9 mouse cellular contexts compared by ENCODE assay signal in genomic region chr11:98327136-98328030, GRCm38 (mm10). TPM values are rescaled to one million over a fixed set of nuclear protein-coding genes. Genes with fewer than 3 reads are reported as not detected.
DNase-seq lines count a peak whose midpoint lies in the region; ATAC-seq and TF ChIP-seq lines count a peak whose summit lies in the region.
"Had no signal": no experiment of that assay in that cellular context is flagged by ENCODE, and none has a peak within 500 bp of the region (broad histone marks: within the 10 kb centered on the region; RNA-seq: fewer than 3 reads in every experiment).

No protein-coding gene starts in this region.

- peak; percentile 41 for ATAC-seq in granulocyte monocyte progenitor cell, adult 5-6 weeks (replicated peaks; ENCODE audit: poor library complexity, severe bottlenecking)
- no peak for ATAC-seq in midbrain, embryonic 11.5 days (ENCODE audit: low FRiP score)

- H3K9ac ChIP-seq in midbrain, embryonic 11.5 days (ENCODE audit: low read length), result 0 out of 2 replicates have a peak overlapping the region, but pooled peaks have one; percentile 9

- under 1% methylated on average over 95 of the region's 97 CpGs for WGBS in midbrain, embryonic 11.5 days

- H3K36me3 ChIP-seq in midbrain, embryonic 11.5 days (ENCODE audit: control insufficient read depth, insufficient read depth, low read length), result no peaks in the 10 kb centered on the region

- H3K27me3 ChIP-seq in midbrain, embryonic 11.5 days (ENCODE audit: control insufficient read depth, insufficient read depth, low read length), result peaks cover 99% of the 10 kb centered on the region

- no peak for DNase-seq in layer of hippocampus, adult 2 months (ENCODE audit: low spot score in 2 of 2)
- no peak for DNase-seq in layer of hippocampus, adult 9-10 months (ENCODE audit: low spot score)
- DNase-seq in cerebellum, adult 9-11 months, result peak; percentile 60
- peak; percentile 96 for DNase-seq in midbrain, embryonic 11.5 days (ENCODE audit: low spot score, missing footprints)
- no peak for DNase-seq in thymus, postnatal 36 days
- no peak for DNase-seq in adrenal gland, postnatal 14 days
- DNase-seq in ovary, postnatal 10 days (ENCODE audit: low spot score), result no peak

- H3K27ac ChIP-seq in layer of hippocampus, adult 2 months, result peak overlapping the region; percentile 97
- H3K27ac ChIP-seq in midbrain, embryonic 11.5 days (ENCODE audit: low read depth, low read length), result no peak overlapping the region

- H3K4me1 ChIP-seq in midbrain, embryonic 11.5 days (ENCODE audit: control insufficient read depth, insufficient read depth, low read length), result peaks cover 16% of the 10 kb centered on the region

- peak overlapping the region; percentile 71 for H3K4me3 ChIP-seq in layer of hippocampus, adult 2 months
- H3K4me3 ChIP-seq in midbrain, embryonic 11.5 days (ENCODE audit: low read depth, low read length), result peak overlapping the region; percentile 22

- no peaks in the 10 kb centered on the region for H3K9me3 ChIP-seq in midbrain, embryonic 11.5 days (ENCODE audit: control insufficient read depth, low read length)

- peak overlapping the region; percentile 29 for H3K4me2 ChIP-seq in midbrain, embryonic 11.5 days

- TF ChIP-seq CTCF in layer of hippocampus, adult 2 months (conservative IDR thresholded peaks at IDR 0.05), result no peak

RNA-seq across cellular contexts. Expression of gene Neurod2, which starts 2.1 kb away (rescaled TPM):
- 100 to 1,000 TPM; 163 to 165 TPM for total RNA-seq in layer of hippocampus, adult 2 months (2021)
- total RNA-seq in granulocyte monocyte progenitor cell, adult 5-6 weeks (2014; fragmentation: Nextera tagmentation), result not detected in 2 replicates
- total RNA-seq in granulocyte monocyte progenitor cell, adult 5-6 weeks (2017), result not detected in 2 replicates
- 0.15 and 0.17 TPM in 2 replicates for polyA plus RNA-seq in midbrain, embryonic 11.5 days (2014; fragmentation: Nextera tagmentation; extraction: Ambion mirVana)
- total RNA-seq in adrenal gland, postnatal 14 days (2021), result 0.15 TPM in 1 of 2 replicates, not detected in the other
- total RNA-seq: liver, adult 2 months had no signal
- polyA plus RNA-seq: liver, adult 2 months had no signal

RNA-seq across cellular contexts. Expression of gene Ppp1r1b, which starts 20.8 kb away (rescaled TPM):
- total RNA-seq in layer of hippocampus, adult 2 months (2021), result 10 to 100 TPM; 55.9 to 56.2 TPM
- total RNA-seq in granulocyte monocyte progenitor cell, adult 5-6 weeks (2014; fragmentation: Nextera tagmentation), result not detected in 2 replicates
- not detected in 2 replicates for total RNA-seq in granulocyte monocyte progenitor cell, adult 5-6 weeks (2017)
- 0.78 and 0.91 TPM in 2 replicates for polyA plus RNA-seq in midbrain, embryonic 11.5 days (2014; fragmentation: Nextera tagmentation; extraction: Ambion mirVana)
- 0.63 and 0.68 TPM in 2 replicates for total RNA-seq in adrenal gland, postnatal 14 days (2021)

RNA-seq across cellular contexts. Expression of gene Stard3, which starts 30.8 kb away (rescaled TPM):
- 10 to 100 TPM; 32.9 to 35.5 TPM for total RNA-seq in layer of hippocampus, adult 2 months (2021)
- total RNA-seq in granulocyte monocyte progenitor cell, adult 5-6 weeks (2014; fragmentation: Nextera tagmentation), result 18.4 and 24.9 TPM in 2 replicates
- total RNA-seq in granulocyte monocyte progenitor cell, adult 5-6 weeks (2017), result 18.2 and 27.8 TPM in 2 replicates
- 39.7 and 41.5 TPM in 2 replicates for polyA plus RNA-seq in midbrain, embryonic 11.5 days (2014; fragmentation: Nextera tagmentation; extraction: Ambion mirVana)
- 21.5 and 22.7 TPM in 2 replicates for total RNA-seq in adrenal gland, postnatal 14 days (2021)

RNA-seq across cellular contexts. Expression of gene Tcap, which starts 56.2 kb away (rescaled TPM):
- 1 to 10 TPM in 1 of 2 experiments, under 1 TPM in 1; 0.92 to 1.0 TPM for total RNA-seq in layer of hippocampus, adult 2 months (2021)
- not detected in 2 replicates for total RNA-seq in granulocyte monocyte progenitor cell, adult 5-6 weeks (2014; fragmentation: Nextera tagmentation)
- total RNA-seq in granulocyte monocyte progenitor cell, adult 5-6 weeks (2017), result not detected in 2 replicates
- polyA plus RNA-seq in midbrain, embryonic 11.5 days (2014; fragmentation: Nextera tagmentation; extraction: Ambion mirVana), result not detected in 2 replicates
- total RNA-seq in adrenal gland, postnatal 14 days (2021), result 0.48 and 0.53 TPM in 2 replicates

RNA-seq across cellular contexts. Expression of gene Pnmt, which starts 58.9 kb away (rescaled TPM):
- total RNA-seq in layer of hippocampus, adult 2 months (2021), result not detected
- total RNA-seq in granulocyte monocyte progenitor cell, adult 5-6 weeks (2014; fragmentation: Nextera tagmentation), result not detected in 2 replicates
- total RNA-seq in granulocyte monocyte progenitor cell, adult 5-6 weeks (2017), result not detected in 2 replicates
- polyA plus RNA-seq in midbrain, embryonic 11.5 days (2014; fragmentation: Nextera tagmentation; extraction: Ambion mirVana), result not detected in 2 replicates
- total RNA-seq in adrenal gland, postnatal 14 days (2021), result 687 and 769 TPM in 2 replicates
- total RNA-seq: liver, adult 2 months had no signal
- polyA plus RNA-seq: liver, adult 2 months had no signal

Comparison
In these comparisons a context has a peak if more than half of its experiments do, and no peak if none do; other contexts are left out.
1. DNase-seq: peak in cerebellum, adult 9-11 months (single experiment) and midbrain, embryonic 11.5 days (single experiment); none in layer of hippocampus, adult 2 months (0 of 2), layer of hippocampus, adult 9-10 months (single experiment), thymus, postnatal 36 days (0 of 2), adrenal gland, postnatal 14 days (single experiment) and ovary, postnatal 10 days (single experiment).
2. RNA of gene Neurod2, which starts 2.1 kb away (total RNA-seq): 163 to 165 TPM in layer of hippocampus, adult 2 months; 0.15 TPM in adrenal gland, postnatal 14 days and not detected in granulocyte monocyte progenitor cell, adult 5-6 weeks; every median in the first group is over 100 times any median in the second.
3. RNA of gene Ppp1r1b, which starts 20.8 kb away (total RNA-seq): 55.9 to 56.2 TPM in layer of hippocampus, adult 2 months; 0.63 to 0.68 TPM in adrenal gland, postnatal 14 days and not detected in granulocyte monocyte progenitor cell, adult 5-6 weeks; every median in the first group is over 10 times any median in the second.